Mouse (Mus musculus): ENCODE results near the gene Mctp1. TPM values are rescaled to one million over a fixed set of nuclear protein-coding genes. Genes with fewer than 3 reads are reported as not detected.
"Not testable (repeated sequence)": the region's sequence is repeated elsewhere in the genome, so short reads cannot be mapped to it uniquely, and the experiment has no call there.

Mctp1 gene
- polyA plus RNA-seq (2011; ENCODE audit: insufficient read depth, insufficient read length, low replicate concordance, missing spikeins) = 5.4 and 7.2 TPM in 2 replicates

- H3K4me1 ChIP-seq (ENCODE audit: control insufficient read depth, insufficient read depth, low read length) = no peaks in the 10 kb centered on the region; the same call in none of the 2 replicates
- WGBS = 2% methylated on average over 58 of the region's 62 CpGs
- H3K27ac ChIP-seq (ENCODE audit: control insufficient read depth, insufficient read depth, low read depth, low read length, poor library complexity) = no peak within 1 kb of the TSS; the same call in 1 of the 2 replicates
- peak within 1 kb of the TSS; percentile 62 for H3K4me3 ChIP-seq (replicated peaks; ENCODE audit: control insufficient read depth, low read depth, low read length)
- no peak for TF ChIP-seq POLR2A (IDR thresholded peaks at IDR 0.05; ENCODE audit: borderline replicate concordance, control insufficient read depth, low read depth, low read length)
- TF ChIP-seq CTCF (IDR thresholded peaks at IDR 0.05; ENCODE audit: control insufficient read depth, insufficient read depth, low read length) = no peak
Measured at GRCm38 (mm10) chr13:76383972-76384663, at the start of gene Mctp1. Gene Mctp1 (plus strand): TSS chr13:76384535.

- H3K4me3 ChIP-seq (replicated peaks; ENCODE audit: control insufficient read depth, low read depth, low read length); H3K27ac ChIP-seq (ENCODE audit: control insufficient read depth, insufficient read depth, low read depth, low read length, poor library complexity); H3K4me1 ChIP-seq (ENCODE audit: control insufficient read depth, insufficient read depth, low read length): not testable (repeated sequence)
- WGBS = 89% methylated on average over 21 of the region's 21 CpGs
Measured at GRCm38 (mm10) chr13:76345941-76346340, 38.4 kb upstream of the Mctp1 start.

- no peak for TF ChIP-seq POLR2A (IDR thresholded peaks at IDR 0.05; ENCODE audit: borderline replicate concordance, control insufficient read depth, low read depth, low read length)
- TF ChIP-seq CTCF (IDR thresholded peaks at IDR 0.05; ENCODE audit: control insufficient read depth, insufficient read depth, low read length) = no peak
- no peak overlapping the region for H3K4me3 ChIP-seq (replicated peaks; ENCODE audit: control insufficient read depth, low read depth, low read length)
- no peaks in the 10 kb centered on the region for H3K4me1 ChIP-seq (ENCODE audit: control insufficient read depth, insufficient read depth, low read length)
- H3K27ac ChIP-seq (ENCODE audit: control insufficient read depth, insufficient read depth, low read depth, low read length, poor library complexity) = no peak overlapping the region
Measured at GRCm38 (mm10) chr13:76358720-76359119, 25.6 kb upstream of the Mctp1 start.

GRCm38 (mm10) chr13:76384664-76385435 is 515 bp downstream of the Mctp1 start:
- 1% methylated on average over 58 of the region's 58 CpGs for WGBS
- H3K4me1 ChIP-seq (ENCODE audit: control insufficient read depth, insufficient read depth, low read length) = no peaks in the 10 kb centered on the region; the same call in none of the 2 replicates
- TF ChIP-seq POLR2A (IDR thresholded peaks at IDR 0.05; ENCODE audit: borderline replicate concordance, control insufficient read depth, low read depth, low read length) (no peak), CTCF (IDR thresholded peaks at IDR 0.05; ENCODE audit: control insufficient read depth, insufficient read depth, low read length) (peak; percentile 52; the same call in 1 of the 2 replicates)
- no peak overlapping the region; the same call in 1 of the 2 replicates for H3K27ac ChIP-seq (ENCODE audit: control insufficient read depth, insufficient read depth, low read depth, low read length, poor library complexity)
- H3K4me3 ChIP-seq (replicated peaks; ENCODE audit: control insufficient read depth, low read depth, low read length) = peak overlapping the region; percentile 62

- no peak overlapping the region for H3K4me3 ChIP-seq (replicated peaks; ENCODE audit: control insufficient read depth, low read depth, low read length)
- TF ChIP-seq POLR2A (IDR thresholded peaks at IDR 0.05; ENCODE audit: borderline replicate concordance, control insufficient read depth, low read depth, low read length) (no peak), CTCF (IDR thresholded peaks at IDR 0.05; ENCODE audit: control insufficient read depth, insufficient read depth, low read length) (no peak)
- H3K4me1 ChIP-seq (ENCODE audit: control insufficient read depth, insufficient read depth, low read length) = no peaks in the 10 kb centered on the region; the same call in none of the 2 replicates
- H3K27ac ChIP-seq (ENCODE audit: control insufficient read depth, insufficient read depth, low read depth, low read length, poor library complexity) = no peak overlapping the region
- WGBS = 46% methylated on average over 3 of the region's 3 CpGs
Measured at GRCm38 (mm10) chr13:76388615-76389014, 4.3 kb downstream of the Mctp1 start.

GRCm38 (mm10) chr13:76391920-76392319 is 7.6 kb downstream of the Mctp1 start:
- TF ChIP-seq POLR2A (IDR thresholded peaks at IDR 0.05; ENCODE audit: borderline replicate concordance, control insufficient read depth, low read depth, low read length) (no peak), CTCF (IDR thresholded peaks at IDR 0.05; ENCODE audit: control insufficient read depth, insufficient read depth, low read length) (no peak)
- Histone ChIP-seq H3K4me3 (replicated peaks; ENCODE audit: control insufficient read depth, low read depth, low read length) (no peak overlapping the region), H3K4me1 (ENCODE audit: control insufficient read depth, insufficient read depth, low read length) (peaks cover 2% of the 10 kb centered on the region; the same call in 1 of the 2 replicates), H3K27ac (ENCODE audit: control insufficient read depth, insufficient read depth, low read depth, low read length, poor library complexity) (no peak overlapping the region)
- WGBS = 44% methylated on average over 2 of the region's 2 CpGs

GRCm38 (mm10) chr13:76393106-76393505 is 8.8 kb downstream of the Mctp1 start:
- Histone ChIP-seq H3K4me3 (replicated peaks; ENCODE audit: control insufficient read depth, low read depth, low read length) (no peak overlapping the region), H3K27ac (ENCODE audit: control insufficient read depth, insufficient read depth, low read depth, low read length, poor library complexity) (no peak overlapping the region), H3K4me1 (ENCODE audit: control insufficient read depth, insufficient read depth, low read length) (peaks cover 2% of the 10 kb centered on the region; the same call in 1 of the 2 replicates)
- 21% methylated on average over 3 of the region's 3 CpGs for WGBS
- TF ChIP-seq POLR2A (IDR thresholded peaks at IDR 0.05; ENCODE audit: borderline replicate concordance, control insufficient read depth, low read depth, low read length) (no peak), CTCF (IDR thresholded peaks at IDR 0.05; ENCODE audit: control insufficient read depth, insufficient read depth, low read length) (no peak)

- no peak overlapping the region for H3K27ac ChIP-seq (ENCODE audit: control insufficient read depth, insufficient read depth, low read depth, low read length, poor library complexity)
- peaks cover 2% of the 10 kb centered on the region; the same call in 1 of the 2 replicates for H3K4me1 ChIP-seq (ENCODE audit: control insufficient read depth, insufficient read depth, low read length)
Measured at GRCm38 (mm10) chr13:76395906-76396305, 11.6 kb downstream of the Mctp1 start.

More at GRCm38 (mm10) chr13:76395906-76396305, 11.6 kb downstream of the Mctp1 start:
- H3K4me3 ChIP-seq (replicated peaks; ENCODE audit: control insufficient read depth, low read depth, low read length) = no peak overlapping the region
- TF ChIP-seq CTCF (IDR thresholded peaks at IDR 0.05; ENCODE audit: control insufficient read depth, insufficient read depth, low read length) = no peak
- no peak for TF ChIP-seq POLR2A (IDR thresholded peaks at IDR 0.05; ENCODE audit: borderline replicate concordance, control insufficient read depth, low read depth, low read length)
